Mouse (Mus musculus) liver, embryonic 12.5 days (tissue): ENCODE data around the gene Mrtfa. TPM values are rescaled to one million over a fixed set of nuclear protein-coding genes. Genes with fewer than 3 reads are reported as not detected.

ENCODE experiments used
- ATAC-seq: fragments of 200-750 bp; cut with Nextera tagmentation; 2 replicates; pipeline ENCODE4 v1.8.0; 2017; ENCODE audit warnings: moderate number of reproducible peaks, mild to moderate bottlenecking, moderate library complexity
- H3K27ac ChIP-seq: fragments of 300-500 bp; sonication (generic); 2 replicates; pipeline ENCODE4 v1.5.1; 2016; ENCODE audit warnings: mild to moderate bottlenecking
- H3K27me3 ChIP-seq: fragments of 300-500 bp; sonication (generic); replicated peaks from 2 replicates; pipeline ENCODE4 v1.6.1; 2016; ENCODE audit warnings: mild to moderate bottlenecking, moderate library complexity
- H3K36me3 ChIP-seq: fragments of 300-500 bp; sonication (generic); 2 replicates; pipeline ENCODE4 v1.6.1; 2016; ENCODE audit warnings: mild to moderate bottlenecking, moderate library complexity
- H3K4me1 ChIP-seq: fragments of 300-500 bp; sonication (generic); 2 replicates; pipeline ENCODE4 v1.6.1; 2016
- H3K4me2 ChIP-seq: fragments of 300-500 bp; sonication (generic); 2 replicates; pipeline ENCODE4 v1.6.1; 2016; ENCODE audit warnings: mild to moderate bottlenecking, moderate library complexity
- H3K4me3 ChIP-seq: fragments of 300-500 bp; sonication (generic); 2 replicates; pipeline ENCODE4 v1.5.1; 2016; ENCODE audit warnings: mild to moderate bottlenecking, moderate library complexity
- H3K9ac ChIP-seq: fragments of 300-500 bp; sonication (generic); 2 replicates; pipeline ENCODE4 v1.6.1; 2016; ENCODE audit warnings: mild to moderate bottlenecking, moderate library complexity
- H3K9me3 ChIP-seq: fragments of 300-500 bp; sonication (generic); replicated peaks from 2 replicates; pipeline ENCODE4 v1.6.1; 2016; ENCODE audit warnings: mild to moderate bottlenecking, moderate library complexity
- WGBS: fragments of 180-500 bp; shearing (Covaris S2); methylation state at CpG from one replicate; pipeline ENCODE4 v1.1.7; 2016; ENCODE audit not compliant: insufficient replicate concordance; 5-methylcytosine and 5-hydroxymethylcytosine counted together
- polyA plus RNA-seq: library from polyadenylated mRNA; unstranded; fragments of >200 nt; fragmentation: Nextera tagmentation; extraction: Ambion mirVana; gene quantifications from 2 replicates; pipeline ENCODE4 v1.2.1, GENCODE M21; 2016

Mrtfa gene
- polyA plus RNA-seq, 1 experiment from 2014 or later: 8.7 TPM

DNA sequence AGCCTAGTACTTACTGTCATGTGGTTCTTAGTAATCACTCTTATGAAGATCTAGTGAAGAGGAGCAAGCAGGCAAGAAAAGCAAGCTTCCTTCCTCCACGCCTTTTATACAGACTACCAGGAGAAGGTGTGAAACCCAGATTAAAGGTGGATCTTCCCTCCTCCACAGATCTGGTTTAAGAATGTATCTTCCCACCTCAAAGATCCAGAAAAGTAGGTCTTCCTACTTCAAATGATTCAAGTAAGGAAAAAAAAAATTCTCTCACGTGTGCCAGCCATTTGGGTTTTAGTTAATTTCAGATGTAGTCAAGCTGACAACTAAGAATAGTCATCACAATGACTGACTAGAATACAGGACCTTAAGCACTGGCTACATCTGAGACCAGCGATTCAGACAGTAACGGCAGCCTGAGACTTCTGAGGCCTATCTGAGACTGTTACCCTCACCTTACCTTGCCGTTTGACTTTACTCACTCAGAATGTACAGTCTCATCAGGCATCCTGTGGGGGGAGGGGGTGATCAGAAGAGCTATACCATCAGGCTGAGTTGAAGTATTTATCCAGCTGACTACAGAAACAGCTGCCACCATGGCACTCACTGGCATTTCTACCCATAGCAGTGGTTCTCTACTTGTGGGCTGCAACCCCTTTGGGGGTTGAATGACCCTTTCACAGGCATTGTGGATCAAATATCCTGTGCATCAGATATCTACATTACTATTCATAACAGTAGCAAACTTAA, 121.7 kb downstream of the Mrtfa start:
- Histone ChIP-seq H3K27me3 (no peaks in the 10 kb centered on the region), H3K4me1 (0 out of 2 replicates have a peak, but pooled peaks cover 6% of the 10 kb centered on the region), H3K4me3 (no peak overlapping the region), H3K9me3 (no peaks in the 10 kb centered on the region), H3K36me3 (no peaks in the 10 kb centered on the region), H3K27ac (no peak overlapping the region), H3K9ac (no peak overlapping the region), H3K4me2 (no peak overlapping the region)
- no peak for ATAC-seq
- WGBS: 71% methylated on average over 5 of the region's 5 CpGs

DNA sequence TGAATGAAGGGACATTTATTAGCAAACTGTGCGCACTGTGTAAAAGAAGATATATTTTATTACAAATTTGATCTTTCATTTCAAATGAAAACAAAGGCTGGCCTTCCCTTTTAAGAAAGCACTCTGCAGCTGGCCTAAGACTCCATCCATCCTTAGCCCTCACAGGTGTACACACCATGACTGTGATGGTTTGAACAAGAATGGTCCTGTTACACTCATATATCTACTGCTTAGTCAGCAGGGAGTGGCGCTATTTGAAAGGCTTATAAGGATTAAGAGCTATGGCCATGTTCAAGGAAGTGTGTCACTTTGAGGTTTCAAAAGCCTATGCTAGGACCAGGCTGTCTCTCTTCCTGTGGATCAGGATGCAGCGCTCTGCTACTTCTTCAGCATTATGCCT, 122.8 kb downstream of the Mrtfa start:
- Histone ChIP-seq H3K36me3 (no peaks in the 10 kb centered on the region), H3K4me1 (0 out of 2 replicates have a peak, but pooled peaks cover 6% of the 10 kb centered on the region), H3K27ac (no peak overlapping the region), H3K9ac (no peak overlapping the region), H3K9me3 (no peaks in the 10 kb centered on the region), H3K4me3 (no peak overlapping the region), H3K27me3 (no peaks in the 10 kb centered on the region), H3K4me2 (no peak overlapping the region)
- no peak for ATAC-seq
- 79% methylated on average over 3 of the region's 3 CpGs for WGBS

DNA sequence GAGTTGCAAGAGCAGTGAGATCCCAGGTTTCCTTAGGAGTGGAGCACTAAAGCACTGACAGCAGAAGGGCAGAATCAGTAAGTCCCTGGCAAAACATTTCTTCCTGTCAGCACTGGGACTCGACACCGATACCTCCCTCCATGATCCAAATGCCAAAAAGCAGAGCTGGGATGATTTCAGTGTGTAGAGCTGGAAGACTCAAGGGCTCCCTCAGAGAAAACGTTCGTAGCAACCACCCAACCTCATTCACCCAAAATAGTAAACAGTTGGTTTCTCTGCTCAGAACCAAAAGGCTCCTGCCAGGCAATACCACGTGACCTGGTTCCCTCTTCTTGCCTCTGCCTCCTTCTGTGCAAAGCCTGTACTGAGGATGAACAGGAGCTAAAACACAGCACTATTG, 123.6 kb downstream of the Mrtfa start:
- no peak overlapping the region for H3K4me3 ChIP-seq
- H3K27ac ChIP-seq: no peak overlapping the region
- H3K36me3 ChIP-seq: no peaks in the 10 kb centered on the region
- H3K4me2 ChIP-seq: no peak overlapping the region
- no peak overlapping the region for H3K9ac ChIP-seq
- ATAC-seq: no peak
- 52% methylated on average over 5 of the region's 5 CpGs for WGBS
- H3K9me3 ChIP-seq: no peaks in the 10 kb centered on the region
- no peaks in the 10 kb centered on the region for H3K27me3 ChIP-seq
- 0 out of 2 replicates have a peak, but pooled peaks cover 10% of the 10 kb centered on the region for H3K4me1 ChIP-seq

DNA sequence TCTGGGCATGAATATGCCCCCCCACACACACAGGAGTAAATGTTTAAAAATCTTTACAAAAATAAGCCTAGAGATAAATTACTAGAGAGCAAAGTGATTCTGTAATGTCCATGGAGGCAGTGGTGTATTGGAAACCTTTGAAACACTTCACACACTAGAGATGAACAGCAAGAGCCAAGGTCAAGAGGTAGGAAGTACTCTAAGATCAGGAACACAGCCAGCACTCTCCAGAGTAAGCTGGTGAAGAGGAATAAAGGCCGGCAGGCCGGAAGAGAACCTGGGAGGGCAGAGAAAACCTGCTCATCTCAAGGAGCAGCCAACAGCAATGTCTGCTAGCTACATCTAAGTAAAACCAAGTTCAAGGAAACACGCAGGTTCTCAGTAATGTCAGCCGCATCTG, 125.9 kb downstream of the Mrtfa start:
- H3K4me1 ChIP-seq: 0 out of 2 replicates have a peak, but pooled peaks cover 10% of the 10 kb centered on the region
- no peaks in the 10 kb centered on the region for H3K9me3 ChIP-seq
- WGBS: 87% methylated on average over 4 of the region's 4 CpGs
- H3K4me2 ChIP-seq: no peak overlapping the region
- H3K36me3 ChIP-seq: no peaks in the 10 kb centered on the region
- ATAC-seq: no peak
- H3K27ac ChIP-seq: no peak overlapping the region
- H3K4me3 ChIP-seq: no peak overlapping the region
- no peak overlapping the region for H3K9ac ChIP-seq
- H3K27me3 ChIP-seq: no peaks in the 10 kb centered on the region

DNA sequence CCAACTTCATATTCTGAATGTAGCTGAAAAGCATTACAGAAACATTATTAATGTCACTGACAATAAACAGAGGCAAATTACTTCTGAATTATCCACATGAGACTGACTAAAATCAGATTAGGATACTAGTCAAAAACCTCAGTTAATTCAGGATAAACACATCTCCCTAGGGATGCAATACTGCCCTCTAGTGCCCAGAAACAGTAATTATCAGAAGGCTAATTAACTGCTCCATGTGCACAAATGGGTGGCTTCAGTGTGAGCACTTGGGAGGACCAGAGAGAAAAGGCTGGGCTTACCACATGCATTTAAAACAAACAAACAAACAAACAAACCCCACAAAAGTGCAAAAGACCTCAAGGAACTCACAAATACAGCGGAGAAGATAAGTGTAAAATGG, 126.4 kb downstream of the Mrtfa start:
- Histone ChIP-seq H3K9me3 (no peaks in the 10 kb centered on the region), H3K4me3 (no peak overlapping the region), H3K27me3 (no peaks in the 10 kb centered on the region), H3K36me3 (no peaks in the 10 kb centered on the region), H3K4me2 (no peak overlapping the region), H3K4me1 (0 out of 2 replicates have a peak, but pooled peaks cover 10% of the 10 kb centered on the region), H3K9ac (no peak overlapping the region), H3K27ac (no peak overlapping the region)
- 30% methylated on average over 1 of the region's 1 CpGs for WGBS
- ATAC-seq: no peak

DNA sequence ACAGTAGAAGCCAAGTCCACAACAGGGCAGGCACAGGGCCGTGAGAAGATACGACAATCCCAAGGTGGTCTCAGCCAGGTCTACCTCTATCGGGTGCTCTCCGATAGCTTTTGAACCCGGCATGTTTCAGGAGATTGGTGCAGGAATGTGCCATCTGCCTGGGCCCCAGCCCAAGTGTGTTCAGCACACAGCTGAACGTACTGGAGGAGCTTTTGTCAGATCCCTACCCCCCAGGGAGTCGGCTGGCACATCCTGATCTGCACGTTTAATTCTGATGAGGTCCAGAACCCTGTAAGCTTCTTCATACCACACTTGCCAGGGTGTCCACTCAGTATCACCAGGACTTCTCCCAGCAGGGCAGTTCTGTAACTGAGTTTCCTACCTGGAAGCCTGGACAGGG, 127.9 kb downstream of the Mrtfa start:
- H3K4me3 ChIP-seq: no peak overlapping the region
- no peaks in the 10 kb centered on the region for H3K36me3 ChIP-seq
- H3K27ac ChIP-seq: no peak overlapping the region
- H3K27me3 ChIP-seq: no peaks in the 10 kb centered on the region
- no peaks in the 10 kb centered on the region for H3K9me3 ChIP-seq
- ATAC-seq: no peak
- 66% methylated on average over 8 of the region's 8 CpGs for WGBS
- no peak overlapping the region for H3K4me2 ChIP-seq
- H3K4me1 ChIP-seq: 0 out of 2 replicates have a peak, but pooled peaks cover 10% of the 10 kb centered on the region
- H3K9ac ChIP-seq: no peak overlapping the region

DNA sequence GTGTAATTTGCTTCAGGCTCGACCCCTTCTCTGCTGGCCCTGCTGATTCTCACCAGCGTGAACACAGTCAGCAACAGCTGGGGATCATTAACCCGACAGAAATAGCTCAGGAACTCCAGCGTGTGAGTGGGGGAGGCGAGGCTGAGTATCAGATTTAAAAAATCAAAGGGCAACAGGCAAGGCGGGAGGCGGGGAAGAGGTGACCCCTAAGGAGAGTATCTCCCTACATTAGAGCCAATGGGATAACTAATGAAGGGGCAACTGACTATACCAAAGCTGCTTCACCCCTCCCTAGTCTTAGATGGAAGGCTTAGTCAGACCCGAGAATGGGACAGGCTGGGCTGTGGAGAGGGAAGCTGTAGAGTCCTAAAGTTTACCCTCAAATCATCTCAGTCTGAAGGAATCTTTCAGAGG, 128.4 kb downstream of the Mrtfa start:
- no peak for ATAC-seq
- Histone ChIP-seq H3K4me3 (no peak overlapping the region), H3K9me3 (no peaks in the 10 kb centered on the region), H3K27me3 (no peaks in the 10 kb centered on the region), H3K4me1 (0 out of 2 replicates have a peak, but pooled peaks cover 10% of the 10 kb centered on the region), H3K36me3 (no peaks in the 10 kb centered on the region), H3K4me2 (no peak overlapping the region; the same call in 1 of the 2 replicates), H3K9ac (no peak overlapping the region), H3K27ac (no peak overlapping the region)
- WGBS: 37% methylated on average over 8 of the region's 8 CpGs

DNA sequence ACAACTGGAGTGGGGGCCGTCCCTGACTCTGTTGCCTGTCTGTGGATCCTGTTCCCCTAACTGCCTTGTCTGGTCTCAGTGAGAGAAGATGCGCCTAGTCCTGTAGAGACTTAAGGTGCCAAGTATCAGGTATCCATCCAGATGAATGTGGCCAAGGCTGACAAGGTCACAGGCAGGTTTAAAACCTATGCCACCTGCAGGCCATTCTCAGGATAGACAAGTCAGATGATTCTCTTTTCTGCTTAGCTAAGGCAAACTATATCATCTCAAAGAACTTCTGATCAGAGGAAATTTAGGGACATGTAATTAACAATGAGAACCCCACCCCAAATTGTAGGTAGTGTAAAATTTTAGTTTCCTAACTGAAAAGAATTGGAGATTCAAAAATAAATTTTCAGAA, 129.6 kb downstream of the Mrtfa start:
- no peak for ATAC-seq
- no peak overlapping the region for H3K27ac ChIP-seq
- no peak overlapping the region for H3K4me3 ChIP-seq
- no peaks in the 10 kb centered on the region for H3K9me3 ChIP-seq
- H3K36me3 ChIP-seq: no peaks in the 10 kb centered on the region
- peaks cover 9% of the 10 kb centered on the region; the same call in 1 of the 2 replicates for H3K4me1 ChIP-seq
- no peak overlapping the region for H3K9ac ChIP-seq
- no peak overlapping the region for H3K4me2 ChIP-seq
- WGBS: 66% methylated on average over 2 of the region's 2 CpGs
- no peaks in the 10 kb centered on the region for H3K27me3 ChIP-seq

DNA sequence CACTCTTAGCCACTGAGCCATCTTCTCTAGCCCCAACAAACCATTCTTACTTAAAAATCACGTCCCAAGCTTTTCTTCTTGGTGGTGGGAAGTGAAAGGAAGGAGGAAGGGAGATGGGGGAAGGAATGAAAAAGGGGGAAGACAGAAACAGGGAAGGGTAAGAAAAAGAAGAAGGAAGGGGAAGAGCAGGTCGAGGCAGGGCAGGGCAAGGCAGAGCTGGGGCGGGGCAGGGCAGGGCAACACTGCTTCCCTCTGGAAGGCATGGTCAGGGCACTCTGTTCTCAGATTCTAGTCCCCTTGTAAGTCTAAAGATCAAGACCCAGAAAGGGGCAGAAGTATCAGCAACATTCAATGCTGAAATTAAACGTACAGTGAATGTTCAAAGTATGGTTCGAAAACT, 132.8 kb downstream of the Mrtfa start:
- Histone ChIP-seq H3K4me2 (no peak overlapping the region), H3K9me3 (no peaks in the 10 kb centered on the region), H3K4me3 (no peak overlapping the region), H3K4me1 (peaks cover 10% of the 10 kb centered on the region; the same call in 1 of the 2 replicates), H3K27me3 (no peaks in the 10 kb centered on the region), H3K9ac (no peak overlapping the region), H3K36me3 (no peaks in the 10 kb centered on the region), H3K27ac (no peak overlapping the region)
- 56% methylated on average over 5 of the region's 5 CpGs for WGBS
- no peak for ATAC-seq

DNA sequence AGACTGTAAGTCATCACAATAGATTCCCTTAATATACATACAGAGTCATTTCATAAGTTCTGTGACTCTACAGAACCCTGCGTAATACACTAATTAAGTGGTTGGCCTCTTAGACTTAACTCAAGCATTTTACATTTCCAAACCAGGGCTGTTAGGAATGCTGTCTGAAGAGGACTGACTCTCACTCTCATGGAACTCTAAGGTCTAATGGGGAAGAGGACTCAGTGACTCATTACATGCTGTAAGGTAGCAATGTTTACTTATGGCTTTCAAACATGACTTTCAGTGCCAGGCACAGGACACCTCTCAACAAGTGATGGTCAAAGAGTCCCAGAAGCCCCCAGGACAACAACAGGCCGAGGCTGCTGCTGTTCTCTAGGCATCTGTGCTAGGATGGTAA, 135.1 kb downstream of the Mrtfa start:
- no peaks in the 10 kb centered on the region for H3K27me3 ChIP-seq
- peaks cover 16% of the 10 kb centered on the region for H3K4me1 ChIP-seq
- no peak for ATAC-seq
- H3K9me3 ChIP-seq: no peaks in the 10 kb centered on the region
- WGBS: 75% methylated on average over 2 of the region's 2 CpGs
- no peak overlapping the region for H3K9ac ChIP-seq
- H3K36me3 ChIP-seq: no peaks in the 10 kb centered on the region
- no peak overlapping the region for H3K27ac ChIP-seq
- no peak overlapping the region for H3K4me3 ChIP-seq
- H3K4me2 ChIP-seq: no peak overlapping the region

DNA sequence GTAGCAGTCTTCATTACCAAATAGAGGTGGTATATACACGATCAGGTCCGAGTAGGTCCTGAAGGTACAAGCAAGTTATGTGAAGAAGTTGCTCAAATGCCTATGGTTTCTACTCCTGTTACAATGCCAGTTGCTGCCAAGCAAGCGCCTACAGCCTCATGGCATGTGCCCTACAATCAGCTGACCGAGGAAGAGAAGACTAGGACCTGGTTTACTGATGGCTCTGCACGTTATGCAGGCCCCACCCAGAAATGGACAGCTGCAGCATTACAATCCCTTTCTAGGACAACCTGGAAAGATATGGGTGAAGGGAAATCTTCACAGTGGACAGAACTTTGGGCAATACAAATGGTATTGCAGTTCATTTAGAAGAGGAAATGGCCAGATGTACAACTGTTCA, 138.1 kb downstream of the Mrtfa start:
- Histone ChIP-seq H3K4me2 (no peak overlapping the region), H3K4me1 (peaks cover 44% of the 10 kb centered on the region), H3K36me3 (no peaks in the 10 kb centered on the region), H3K4me3 (no peak overlapping the region), H3K27me3 (peaks cover 4% of the 10 kb centered on the region; the same call in 1 of the 2 replicates), H3K9ac (no peak overlapping the region), H3K27ac (no peak overlapping the region), H3K9me3 (no peaks in the 10 kb centered on the region)
- WGBS: 75% methylated on average over 5 of the region's 5 CpGs
- ATAC-seq: no peak

DNA sequence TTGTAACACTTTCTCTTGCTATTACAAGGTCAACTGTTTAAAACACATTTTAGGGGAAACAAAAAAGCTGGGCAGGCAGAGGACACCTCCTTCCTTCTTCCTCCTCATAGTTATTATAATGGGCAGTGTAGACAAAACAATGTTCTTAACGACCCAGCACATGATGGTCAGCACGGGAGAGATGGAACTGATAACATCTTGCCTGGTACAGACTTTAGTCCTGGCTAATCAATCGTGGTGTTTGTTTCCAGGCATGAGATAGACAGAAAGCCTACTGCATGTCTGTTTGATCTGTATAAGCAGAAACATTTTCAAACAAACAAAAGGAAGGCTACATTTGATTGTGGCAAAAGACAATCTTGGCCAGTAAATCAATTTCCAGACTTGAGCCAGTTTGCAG, 140.1 kb downstream of the Mrtfa start:
- ATAC-seq: no peak
- no peak overlapping the region for H3K27ac ChIP-seq
- H3K4me3 ChIP-seq: no peak overlapping the region
- 12% methylated on average over 3 of the region's 3 CpGs for WGBS
- H3K9ac ChIP-seq: no peak overlapping the region
- peaks cover 8% of the 10 kb centered on the region for H3K27me3 ChIP-seq
- H3K4me2 ChIP-seq: no peak overlapping the region
- peaks cover 57% of the 10 kb centered on the region for H3K4me1 ChIP-seq
- no peaks in the 10 kb centered on the region for H3K9me3 ChIP-seq
- H3K36me3 ChIP-seq: no peaks in the 10 kb centered on the region
